Mouse (Mus musculus): ENCODE results near the gene Ino80. TPM values are rescaled to one million over a fixed set of nuclear protein-coding genes. Genes with fewer than 3 reads are reported as not detected.

The Ino80 gene
- polyA plus RNA-seq, 1 experiment from 2014 or later: 10.9 TPM

DNA sequence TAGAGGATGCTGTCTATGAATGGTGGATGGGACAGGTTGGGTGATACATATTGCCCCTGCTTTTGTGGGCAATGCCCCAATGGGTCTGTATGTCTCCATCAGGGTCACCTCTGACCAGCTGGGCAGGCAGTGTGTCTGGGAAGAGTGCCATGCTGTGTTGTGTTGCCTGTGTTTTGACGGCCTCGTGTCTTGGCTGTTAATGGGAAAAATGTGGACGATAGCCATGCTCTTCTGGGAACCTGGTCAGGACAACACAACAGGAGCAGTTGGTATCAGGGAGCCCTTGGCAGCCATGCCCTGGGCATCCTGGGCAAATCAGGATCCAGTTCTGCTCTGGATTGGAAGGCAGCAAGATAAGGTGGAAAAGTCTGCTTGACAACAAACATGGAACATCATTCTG lies 122.4 kb downstream of the Ino80 start:
- Histone ChIP-seq H3K27ac (no peak overlapping the region), H3K79me2 (ENCODE audit: inconsistent target) (no peaks in the 10 kb centered on the region), H3K4me3 (ENCODE audit: inconsistent target) (no peak overlapping the region), H3K36me3 (ENCODE audit: inconsistent target) (no peaks in the 10 kb centered on the region)
- 97% methylated on average over 3 of the region's 3 CpGs for WGBS (ENCODE audit: missing documents)

DNA sequence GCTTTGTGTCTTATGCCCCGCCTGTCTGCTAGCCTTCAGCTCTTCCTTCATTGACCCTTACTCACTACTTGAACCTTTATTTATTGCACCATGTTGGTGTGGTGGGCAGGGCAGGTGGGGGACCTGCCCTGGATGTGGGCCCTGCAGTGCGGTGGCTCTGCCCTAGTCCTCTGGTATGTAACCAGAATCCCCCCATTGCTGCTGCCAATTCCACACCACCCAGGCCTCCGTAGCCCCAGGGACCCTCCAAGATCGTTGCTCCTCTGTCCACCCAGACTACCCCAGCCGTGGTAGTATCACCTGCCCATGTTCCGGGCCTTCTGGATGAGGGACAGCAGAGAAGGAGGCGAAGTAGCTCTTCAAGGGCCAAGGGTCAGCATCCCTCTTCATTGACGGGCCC lies 123.8 kb downstream of the Ino80 start:
- Histone ChIP-seq H3K4me3 (ENCODE audit: inconsistent target) (no peak overlapping the region), H3K27ac (no peak overlapping the region), H3K79me2 (ENCODE audit: inconsistent target) (no peaks in the 10 kb centered on the region), H3K36me3 (ENCODE audit: inconsistent target) (no peaks in the 10 kb centered on the region)
- 95% methylated on average over 8 of the region's 8 CpGs for WGBS (ENCODE audit: missing documents)

GRCm38 (mm10) chr2:119350555-119351486 lies 126.7 kb downstream of the Ino80 start, which contains the start of gene Chac1:
Gene Chac1 (plus strand): TSS chr2:119351229.
- no peaks in the 10 kb centered on the region for H3K36me3 ChIP-seq (ENCODE audit: inconsistent target)
- H3K4me3 ChIP-seq (ENCODE audit: inconsistent target): peak within 1 kb of the TSS; percentile 47

GRCm38 (mm10) chr2:119344537-119345138 lies 132.8 kb downstream of the Ino80 start:
- no peaks in the 10 kb centered on the region for H3K79me2 ChIP-seq (ENCODE audit: inconsistent target)
- H3K4me3 ChIP-seq (ENCODE audit: inconsistent target): no peak overlapping the region
- H3K36me3 ChIP-seq (ENCODE audit: inconsistent target): no peaks in the 10 kb centered on the region
- no peak overlapping the region for H3K27ac ChIP-seq
- 44% methylated on average over 6 of the region's 6 CpGs for WGBS (ENCODE audit: missing documents)

More at GRCm38 (mm10) chr2:119350555-119351486, 126.7 kb downstream of the Ino80 start, which contains the start of gene Chac1:
- peak within 1 kb of the TSS; percentile 46 for H3K27ac ChIP-seq
- WGBS (ENCODE audit: missing documents): 12% methylated on average over 58 of the region's 58 CpGs
- H3K79me2 ChIP-seq (ENCODE audit: inconsistent target): no peaks in the 10 kb centered on the region

- Histone ChIP-seq H3K4me3 (ENCODE audit: inconsistent target) (peak overlapping the region; percentile 17; the same call in 1 of the 2 replicates), H3K27ac (no peak overlapping the region), H3K79me2 (ENCODE audit: inconsistent target) (no peaks in the 10 kb centered on the region), H3K36me3 (ENCODE audit: inconsistent target) (no peaks in the 10 kb centered on the region)
- 7% methylated on average over 60 of the region's 60 CpGs for WGBS (ENCODE audit: missing documents)
These were observed 139.8 kb downstream of the Ino80 start for GRCm38 (mm10) chr2:119337425-119338265.

DNA sequence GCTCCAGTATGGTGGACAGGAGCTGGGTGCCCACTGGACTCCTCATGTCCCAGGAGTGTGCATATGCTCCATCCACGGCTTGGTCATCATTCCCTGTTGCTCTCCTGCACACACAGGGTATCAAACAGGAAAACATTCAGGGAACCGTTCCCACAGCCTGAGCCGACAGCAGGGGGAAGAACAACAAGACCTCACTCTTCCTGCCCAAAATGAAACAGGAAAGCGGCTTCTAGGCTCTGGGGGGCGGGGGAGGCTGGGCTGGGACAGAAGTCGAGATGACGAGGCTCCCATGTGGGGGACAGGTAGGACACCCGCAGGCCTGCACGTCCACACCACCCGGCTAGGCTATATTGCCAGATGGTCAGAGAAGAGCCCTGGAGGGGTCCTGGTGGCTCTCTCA lies 141.0 kb downstream of the Ino80 start:
- H3K36me3 ChIP-seq (ENCODE audit: inconsistent target): no peaks in the 10 kb centered on the region
- H3K27ac ChIP-seq: 0 out of 2 replicates have a peak overlapping the region, but pooled peaks have one; percentile 0
- no peak overlapping the region for H3K4me3 ChIP-seq (ENCODE audit: inconsistent target)
- 8% methylated on average over 10 of the region's 10 CpGs for WGBS (ENCODE audit: missing documents)
- H3K79me2 ChIP-seq (ENCODE audit: inconsistent target): no peaks in the 10 kb centered on the region

DNA sequence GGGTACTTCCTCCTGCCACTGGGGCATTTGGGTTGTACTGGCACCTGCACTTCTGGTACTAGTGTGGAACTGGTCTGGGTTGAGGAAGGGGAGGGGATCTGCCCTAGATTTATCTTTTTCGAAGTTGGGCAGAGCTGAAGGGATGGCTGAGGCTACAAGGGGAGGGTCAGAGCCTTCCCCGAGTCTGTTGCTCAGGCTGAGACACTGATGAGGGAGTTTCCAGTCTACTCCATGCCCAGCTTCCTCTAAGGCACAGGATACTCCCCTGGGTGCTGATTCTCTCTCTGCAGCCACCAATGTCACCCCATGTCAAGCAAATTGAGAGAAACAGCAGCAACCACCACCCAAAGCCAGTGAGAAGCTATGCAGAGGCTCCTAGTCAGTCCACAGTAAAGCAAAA lies 141.5 kb downstream of the Ino80 start:
- Histone ChIP-seq H3K36me3 (ENCODE audit: inconsistent target) (no peaks in the 10 kb centered on the region), H3K4me3 (ENCODE audit: inconsistent target) (no peak overlapping the region), H3K79me2 (ENCODE audit: inconsistent target) (no peaks in the 10 kb centered on the region), H3K27ac (0 out of 2 replicates have a peak overlapping the region, but pooled peaks have one; percentile 0)
- 3% methylated on average over 2 of the region's 2 CpGs for WGBS (ENCODE audit: missing documents)

DNA sequence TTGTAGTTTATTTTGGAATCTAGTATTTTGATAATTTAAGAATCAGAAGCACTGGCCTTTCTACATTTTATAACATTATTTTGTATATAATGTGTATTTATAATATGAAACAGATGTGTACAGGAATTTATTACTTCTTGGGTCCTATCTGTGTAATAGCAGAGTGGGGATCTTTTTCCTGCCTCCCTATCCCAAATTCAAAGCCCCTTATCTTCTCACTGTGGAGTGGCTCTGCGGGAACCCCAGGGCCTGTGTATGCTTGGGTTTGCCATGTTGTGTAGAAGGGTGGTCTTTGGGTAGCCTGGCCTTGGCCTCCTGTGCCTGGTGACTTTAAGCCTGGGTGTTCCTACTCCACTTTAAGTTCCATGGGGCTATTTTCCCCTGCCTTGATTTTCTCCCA lies 142.0 kb downstream of the Ino80 start:
- H3K4me3 ChIP-seq (ENCODE audit: inconsistent target): no peak overlapping the region
- WGBS (ENCODE audit: missing documents): 100% methylated on average over 1 of the region's 1 CpGs
- H3K27ac ChIP-seq: no peak overlapping the region
- H3K36me3 ChIP-seq (ENCODE audit: inconsistent target): no peaks in the 10 kb centered on the region
- no peaks in the 10 kb centered on the region for H3K79me2 ChIP-seq (ENCODE audit: inconsistent target)

DNA sequence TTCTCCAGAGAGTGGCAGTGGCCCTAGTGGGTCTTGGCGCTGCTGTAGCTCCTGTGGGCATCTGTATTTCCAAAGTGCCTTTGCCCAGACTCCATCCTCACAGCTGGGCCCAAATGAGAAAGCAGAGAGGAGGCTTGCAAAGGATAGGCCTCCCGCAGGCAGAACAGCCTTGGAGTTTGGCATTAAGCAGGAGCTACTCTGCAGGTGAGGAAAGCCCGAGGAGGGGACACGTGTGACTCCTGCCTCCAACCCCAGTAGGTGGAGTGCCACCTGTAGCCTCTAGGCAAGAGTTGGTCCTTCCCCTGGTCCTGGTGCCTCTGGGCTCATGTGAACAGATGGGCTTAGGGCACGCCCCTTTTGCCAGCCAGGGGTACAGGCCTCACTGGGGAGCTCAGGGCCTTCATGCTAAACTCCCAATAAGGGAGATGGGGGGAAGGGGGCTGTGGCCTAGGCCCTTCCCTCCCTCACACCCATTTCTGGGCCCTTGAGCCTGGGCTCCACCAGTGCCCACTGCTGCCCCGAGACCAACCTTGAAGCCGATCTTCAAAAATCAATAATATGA lies 142.4 kb downstream of the Ino80 start:
- Histone ChIP-seq H3K27ac (no peak overlapping the region), H3K36me3 (ENCODE audit: inconsistent target) (no peaks in the 10 kb centered on the region), H3K79me2 (ENCODE audit: inconsistent target) (no peaks in the 10 kb centered on the region), H3K4me3 (ENCODE audit: inconsistent target) (no peak overlapping the region)
- 95% methylated on average over 7 of the region's 7 CpGs for WGBS (ENCODE audit: missing documents)

- H3K4me3 ChIP-seq (ENCODE audit: inconsistent target): no peak overlapping the region
- no peaks in the 10 kb centered on the region for H3K79me2 ChIP-seq (ENCODE audit: inconsistent target)
- no peak overlapping the region for H3K27ac ChIP-seq
- no peaks in the 10 kb centered on the region for H3K36me3 ChIP-seq (ENCODE audit: inconsistent target)
- 86% methylated on average over 1 of the region's 1 CpGs for WGBS (ENCODE audit: missing documents)
These were observed 143.4 kb downstream of the Ino80 start for GRCm38 (mm10) chr2:119334135-119334534.

GRCm38 (mm10) chr2:119332177-119332661 lies 145.3 kb downstream of the Ino80 start:
- H3K4me3 ChIP-seq (ENCODE audit: inconsistent target): no peak overlapping the region

GRCm38 (mm10) chr2:119330795-119331194 lies 146.7 kb downstream of the Ino80 start:
- no peak overlapping the region for H3K4me3 ChIP-seq (ENCODE audit: inconsistent target)
- WGBS (ENCODE audit: missing documents): 98% methylated on average over 8 of the region's 8 CpGs
- no peaks in the 10 kb centered on the region for H3K79me2 ChIP-seq (ENCODE audit: inconsistent target)
- no peak overlapping the region for H3K27ac ChIP-seq
- no peaks in the 10 kb centered on the region for H3K36me3 ChIP-seq (ENCODE audit: inconsistent target)

More at GRCm38 (mm10) chr2:119332177-119332661, 145.3 kb downstream of the Ino80 start:
- H3K79me2 ChIP-seq (ENCODE audit: inconsistent target): no peaks in the 10 kb centered on the region
- no peak overlapping the region for H3K27ac ChIP-seq
- WGBS (ENCODE audit: missing documents): 84% methylated on average over 22 of the region's 24 CpGs
- no peaks in the 10 kb centered on the region for H3K36me3 ChIP-seq (ENCODE audit: inconsistent target)

- WGBS (ENCODE audit: missing documents): 59% methylated on average over 3 of the region's 3 CpGs
- no peak overlapping the region for H3K4me3 ChIP-seq (ENCODE audit: inconsistent target)
- H3K27ac ChIP-seq: no peak overlapping the region
- no peaks in the 10 kb centered on the region for H3K36me3 ChIP-seq (ENCODE audit: inconsistent target)
- no peaks in the 10 kb centered on the region for H3K79me2 ChIP-seq (ENCODE audit: inconsistent target)
These were observed 148.2 kb downstream of the Ino80 start for GRCm38 (mm10) chr2:119329123-119329817.

All from macrophage (primary cell).